Mouse (Mus musculus) bone marrow, adult 2 months (tissue): Measurements from ENCODE around the gene Srsf1. TPM values are rescaled to one million over a fixed set of nuclear protein-coding genes. Genes with fewer than 3 reads are reported as not detected.
A peak's percentile ranks its signal among the peaks of the same experiment; 100 is the strongest.

Source experiments
- H3K27ac ChIP-seq: fragments of 200-500 bp; 2 replicates; pipeline ENCODE4 v1.5.1; 2012; ENCODE audit warnings: low read depth, mild to moderate bottlenecking, control low read depth, inconsistent platforms, low read length; ENCODE audit not compliant: control insufficient read depth, poor library complexity, insufficient read depth
- H3K4me1 ChIP-seq: fragments of 200-500 bp; 2 replicates; pipeline ENCODE4 v1.6.1; 2011; ENCODE audit warnings: low read length; ENCODE audit not compliant: control insufficient read depth, insufficient read depth
- H3K4me3 ChIP-seq: fragments of 200-500 bp; replicated peaks from 2 replicates; pipeline ENCODE3; 2011; ENCODE audit warnings: mild to moderate bottlenecking, low read depth, low read length, control low read depth; ENCODE audit not compliant: control insufficient read depth
- CTCF ChIP-seq: fragments of 200-500 bp; IDR thresholded peaks from 2 replicates; pipeline ENCODE4 v1.5.1; 2011; ENCODE audit warnings: low read length, control low read depth; ENCODE audit not compliant: control insufficient read depth, insufficient read depth
- POLR2A ChIP-seq: fragments of 200-500 bp; IDR thresholded peaks from 2 replicates; pipeline ENCODE4 v1.6.1; 2011; ENCODE audit warnings: low read depth, mild to moderate bottlenecking, control low read depth, low read length, borderline replicate concordance; ENCODE audit not compliant: control insufficient read depth
- WGBS: fragments of 180-500 bp; shearing (Covaris S2); methylation state at CpG from one replicate; pipeline ENCODE4 v1.1.7; 2018; 5-methylcytosine and 5-hydroxymethylcytosine counted together
- polyA plus RNA-seq: library from polyadenylated mRNA; stranded (reverse); fragments of >200 nt; gene quantifications from 2 replicates; pipeline ENCODE4 v1.2.4, GENCODE M21; 2011; ENCODE audit warnings: low replicate concordance; ENCODE audit not compliant: missing spikeins, insufficient read depth, insufficient read length

Srsf1 gene
- polyA plus RNA-seq, 1 experiment: 249 TPM

- WGBS: 77% methylated on average over 2 of the region's 2 CpGs
- Histone ChIP-seq H3K27ac (no peak overlapping the region), H3K4me1 (no peaks in the 10 kb centered on the region), H3K4me3 (no peak overlapping the region)
- TF ChIP-seq CTCF (no peak), POLR2A (no peak)
These were observed 8.6 kb downstream of the Srsf1 start for GRCm38 (mm10) chr11:88055777-88056176.

- Histone ChIP-seq H3K27ac (no peak overlapping the region), H3K4me1 (no peaks in the 10 kb centered on the region), H3K4me3 (no peak overlapping the region)
- no peak for TF ChIP-seq POLR2A
- no peak for TF ChIP-seq CTCF
- 82% methylated on average over 2 of the region's 2 CpGs for WGBS
These were observed 10.6 kb downstream of the Srsf1 start for GRCm38 (mm10) chr11:88057788-88058187.

GRCm38 (mm10) chr11:88059141-88059540 lies 12.0 kb downstream of the Srsf1 start:
- TF ChIP-seq CTCF (peak; percentile 55), POLR2A (no peak)
- no peaks in the 10 kb centered on the region for H3K4me1 ChIP-seq
- no peak overlapping the region for H3K4me3 ChIP-seq
- WGBS: 46% methylated on average over 2 of the region's 2 CpGs
- H3K27ac ChIP-seq: no peak overlapping the region

GRCm38 (mm10) chr11:88061892-88062625 lies 14.9 kb downstream of the Srsf1 start:
- no peak overlapping the region for H3K27ac ChIP-seq
- no peak overlapping the region for H3K4me3 ChIP-seq
- H3K4me1 ChIP-seq: no peaks in the 10 kb centered on the region
- WGBS: 36% methylated on average over 2 of the region's 2 CpGs
- TF ChIP-seq POLR2A (no peak), CTCF (peak; percentile 28)

- Histone ChIP-seq H3K4me3 (no peak overlapping the region), H3K4me1 (peaks cover 1% of the 10 kb centered on the region; the same call in 1 of the 2 replicates), H3K27ac (no peak overlapping the region)
- TF ChIP-seq POLR2A (no peak), CTCF (no peak)
These were observed 18.6 kb downstream of the Srsf1 start for GRCm38 (mm10) chr11:88065732-88066131.

- H3K4me1 ChIP-seq: peaks cover 1% of the 10 kb centered on the region; the same call in 1 of the 2 replicates
- peak overlapping the region; percentile 77 for H3K27ac ChIP-seq
- TF ChIP-seq POLR2A (no peak), CTCF (no peak)
- H3K4me3 ChIP-seq: peak overlapping the region; percentile 96
- WGBS: 3% methylated on average over 8 of the region's 8 CpGs
These were observed 20.0 kb downstream of the Srsf1 start for GRCm38 (mm10) chr11:88067191-88067585.

- peak within 1 kb of the TSS; percentile 77 for H3K27ac ChIP-seq
These were observed 20.6 kb downstream of the Srsf1 start, which contains the start of gene Vezf1 for GRCm38 (mm10) chr11:88067586-88068410. Vezf1 (plus strand) TSS chr11:88068279.

More at GRCm38 (mm10) chr11:88067586-88068410, 20.6 kb downstream of the Srsf1 start, which contains the start of gene Vezf1:
- Histone ChIP-seq H3K4me3 (peak within 1 kb of the TSS; percentile 99), H3K4me1 (peaks cover 1% of the 10 kb centered on the region; the same call in 1 of the 2 replicates)
- 1% methylated on average over 76 of the region's 81 CpGs for WGBS
- TF ChIP-seq POLR2A: peak; percentile 97
- TF ChIP-seq CTCF: no peak; the same call in 1 of the 2 replicates
